Mouse (Mus musculus): ENCODE measurements at regions not wholly inside any gene's neighbourhood (a gene's known extent, or its start where the extent isn't known, plus 50 kb on each side); places are given as distances from the start of the nearest gene placed in this dataset.

DNA sequence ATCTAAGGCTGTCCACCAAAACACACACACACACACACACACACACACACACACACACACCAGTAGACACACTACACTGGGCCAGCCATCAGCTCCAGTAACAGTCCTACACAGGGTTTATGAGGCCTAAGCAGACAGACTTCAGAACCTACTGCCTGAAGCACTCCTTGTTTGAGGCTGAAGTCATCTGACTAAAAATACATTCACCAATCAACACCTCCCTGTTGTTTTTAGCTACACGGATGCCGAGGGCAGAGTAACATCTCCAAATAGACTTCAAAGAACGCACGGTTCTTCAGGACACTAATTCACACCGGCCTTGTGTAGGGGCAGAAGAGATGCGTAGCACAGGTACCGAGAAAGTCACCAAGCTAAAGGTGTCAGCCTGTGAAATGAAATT lies 282.2 kb downstream of the Pik3r1 start:
- Histone ChIP-seq H3K27ac (no peak overlapping the region), H3K9me3 (no peaks in the 10 kb centered on the region), H3K4me1 (peaks cover under 1% of the 10 kb centered on the region; the same call in 1 of the 2 replicates), H3K4me3 (replicated peaks) (no peak overlapping the region), H3K9ac (no peak overlapping the region), H3K4me2 (no peak overlapping the region), H3K27me3 (no peaks in the 10 kb centered on the region), H3K36me3 (replicated peaks) (no peaks in the 10 kb centered on the region)
- 92% methylated on average over 7 of the region's 7 CpGs for WGBS
- no peak for ATAC-seq (ENCODE audit: low FRiP score)

DNA sequence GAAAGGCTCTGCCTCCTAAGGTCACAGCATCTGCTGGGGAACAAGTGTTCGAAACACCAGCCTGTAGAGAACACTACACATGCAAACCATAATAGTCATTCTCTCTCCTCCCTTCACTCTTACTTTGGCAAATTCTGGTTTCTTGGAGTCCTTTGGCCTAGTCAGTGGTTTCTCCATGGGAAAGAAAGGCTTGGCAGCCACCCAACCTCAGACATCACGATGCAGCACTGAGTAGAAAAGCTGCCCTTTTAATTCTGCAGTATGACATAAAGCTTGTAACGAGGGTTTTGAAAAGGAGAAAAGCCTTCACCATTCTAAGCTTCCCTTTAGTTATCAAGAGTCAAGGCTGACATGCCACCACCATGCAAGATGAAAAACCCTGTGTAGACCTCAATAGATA lies 284.2 kb downstream of the Pik3r1 start:
- ATAC-seq (ENCODE audit: low FRiP score), result no peak
- 45% methylated on average over 3 of the region's 3 CpGs for WGBS
- H3K4me1 ChIP-seq, result no peaks in the 10 kb centered on the region
- no peak overlapping the region for H3K4me2 ChIP-seq
- no peaks in the 10 kb centered on the region for H3K9me3 ChIP-seq
- no peak overlapping the region for H3K27ac ChIP-seq
- no peaks in the 10 kb centered on the region for H3K36me3 ChIP-seq (replicated peaks)
- H3K9ac ChIP-seq, result no peak overlapping the region
- H3K4me3 ChIP-seq (replicated peaks), result no peak overlapping the region
- no peaks in the 10 kb centered on the region for H3K27me3 ChIP-seq

DNA sequence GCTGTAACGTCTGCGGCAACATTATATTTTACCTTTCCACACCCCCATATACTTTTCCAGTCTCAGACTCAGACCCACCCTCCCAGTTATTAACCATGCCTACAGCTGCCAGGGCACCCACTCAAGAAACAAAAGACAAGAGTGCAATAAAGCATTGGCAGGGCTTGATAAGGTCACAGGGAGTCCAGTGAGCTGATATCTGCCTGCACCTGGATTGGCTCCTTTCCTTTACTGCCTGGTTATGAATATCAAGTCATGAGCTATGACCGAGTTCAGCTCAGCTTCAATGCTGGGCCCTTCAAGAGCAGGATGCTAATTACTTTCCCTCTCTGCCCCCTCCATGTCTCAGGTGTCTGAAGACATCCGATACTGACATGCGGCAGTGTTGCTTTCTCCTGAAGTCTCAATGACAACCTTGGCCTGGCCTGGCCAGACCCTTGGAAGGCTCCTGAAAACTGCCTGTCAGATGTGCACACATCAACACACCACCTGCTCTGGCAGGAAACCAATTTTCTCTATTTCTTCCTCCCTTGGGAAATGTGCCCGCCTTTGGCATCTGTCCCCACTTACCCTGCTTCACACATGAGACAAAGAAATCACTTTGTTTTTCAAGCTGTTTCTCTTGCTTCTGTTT lies 286.3 kb downstream of the Pik3r1 start:
- Histone ChIP-seq H3K36me3 (replicated peaks) (no peaks in the 10 kb centered on the region), H3K4me1 (no peaks in the 10 kb centered on the region), H3K4me2 (no peak overlapping the region), H3K4me3 (replicated peaks) (no peak overlapping the region), H3K9ac (no peak overlapping the region), H3K27ac (no peak overlapping the region), H3K27me3 (no peaks in the 10 kb centered on the region), H3K9me3 (no peaks in the 10 kb centered on the region)
- 81% methylated on average over 6 of the region's 6 CpGs for WGBS
- no peak for ATAC-seq (ENCODE audit: low FRiP score)

DNA sequence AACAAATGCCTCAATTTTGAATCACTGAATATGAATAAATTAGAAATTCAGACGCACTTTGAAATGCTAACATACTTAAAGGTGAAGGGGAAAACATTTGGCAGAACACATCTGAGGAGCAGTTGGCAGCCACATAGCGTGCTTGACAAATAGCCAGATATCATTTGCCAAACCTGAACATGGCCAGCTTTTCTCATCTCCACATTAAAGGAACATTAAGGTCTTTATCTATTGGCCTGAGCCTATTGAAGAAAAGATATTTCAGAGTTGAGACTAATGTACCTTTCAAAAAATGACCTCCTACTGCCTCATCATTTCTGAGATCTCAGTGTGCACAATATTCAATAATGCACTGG lies 288.7 kb downstream of the Pik3r1 start:
- WGBS, result 88% methylated on average over 2 of the region's 2 CpGs
- no peak overlapping the region for H3K27ac ChIP-seq
- no peak for ATAC-seq (ENCODE audit: low FRiP score)
- H3K36me3 ChIP-seq (replicated peaks), result no peaks in the 10 kb centered on the region
- H3K9ac ChIP-seq, result no peak overlapping the region
- H3K9me3 ChIP-seq, result no peaks in the 10 kb centered on the region
- H3K4me3 ChIP-seq (replicated peaks), result no peak overlapping the region
- no peak overlapping the region for H3K4me2 ChIP-seq
- H3K4me1 ChIP-seq, result no peaks in the 10 kb centered on the region
- H3K27me3 ChIP-seq, result no peaks in the 10 kb centered on the region

DNA sequence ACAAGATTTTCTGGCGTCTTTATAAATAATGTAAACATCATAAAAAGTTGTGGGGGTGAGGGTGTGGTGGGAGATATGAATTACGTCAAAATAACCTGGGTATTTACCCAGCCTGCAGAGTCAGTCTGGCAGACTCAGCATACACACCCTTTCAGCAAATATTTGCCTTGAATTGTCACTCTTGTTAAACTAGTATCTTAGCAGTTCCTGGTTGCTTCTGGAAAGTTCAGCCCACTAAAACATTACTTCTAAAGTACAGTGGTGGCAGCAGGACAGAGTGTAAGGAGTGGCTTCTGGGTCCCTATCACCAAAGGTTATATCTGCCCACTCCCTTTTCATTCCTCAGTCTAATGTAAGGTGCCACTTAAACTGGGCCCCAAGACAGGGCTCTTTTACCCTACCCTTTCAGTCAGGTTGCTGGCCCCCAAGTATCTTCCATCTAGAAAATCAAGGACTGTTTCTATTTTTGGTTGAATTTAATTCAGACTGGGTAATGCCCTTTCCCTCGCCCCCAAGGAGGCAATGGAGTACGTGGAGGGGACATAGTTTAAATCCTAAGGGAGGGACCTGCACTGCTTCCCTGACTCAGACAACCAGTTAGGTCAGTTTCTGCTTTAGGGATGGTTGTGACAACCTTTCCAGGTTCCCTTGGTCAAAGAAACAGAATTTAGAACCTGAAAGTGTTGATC lies 289.3 kb downstream of the Pik3r1 start:
- WGBS, result 74% methylated on average over 4 of the region's 4 CpGs
- Histone ChIP-seq H3K36me3 (replicated peaks) (no peaks in the 10 kb centered on the region), H3K9ac (no peak overlapping the region), H3K4me3 (replicated peaks) (no peak overlapping the region), H3K27me3 (no peaks in the 10 kb centered on the region), H3K4me2 (no peak overlapping the region), H3K9me3 (no peaks in the 10 kb centered on the region), H3K4me1 (no peaks in the 10 kb centered on the region), H3K27ac (no peak overlapping the region)
- ATAC-seq (ENCODE audit: low FRiP score), result no peak

DNA sequence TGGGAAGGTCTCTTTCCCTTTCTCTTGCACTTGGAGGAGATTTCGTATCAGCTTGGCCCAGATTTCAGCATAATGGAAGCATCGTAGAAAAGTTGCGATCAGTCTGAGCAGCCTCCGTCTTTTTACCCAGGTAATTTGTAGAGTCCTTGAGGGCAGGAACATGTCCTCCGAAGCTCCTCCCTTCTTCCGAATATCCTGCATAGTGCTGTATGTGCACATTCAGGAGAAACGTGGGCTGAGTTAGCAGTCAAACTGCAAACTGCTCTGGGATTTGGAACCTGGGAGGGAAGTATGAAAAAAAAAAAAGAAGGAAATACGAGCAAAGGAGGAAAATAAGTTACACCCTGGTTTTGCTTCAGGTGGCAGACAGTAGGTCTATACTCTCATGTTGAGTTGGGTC lies 294.7 kb downstream of the Pik3r1 start:
- H3K4me3 ChIP-seq (replicated peaks), result no peak overlapping the region
- no peak overlapping the region for H3K9ac ChIP-seq
- H3K27ac ChIP-seq, result no peak overlapping the region
- WGBS, result 90% methylated on average over 8 of the region's 8 CpGs
- no peaks in the 10 kb centered on the region for H3K9me3 ChIP-seq
- H3K4me1 ChIP-seq, result no peaks in the 10 kb centered on the region
- H3K27me3 ChIP-seq, result no peaks in the 10 kb centered on the region
- no peak overlapping the region for H3K4me2 ChIP-seq
- no peaks in the 10 kb centered on the region for H3K36me3 ChIP-seq (replicated peaks)
- no peak for ATAC-seq (ENCODE audit: low FRiP score)

DNA sequence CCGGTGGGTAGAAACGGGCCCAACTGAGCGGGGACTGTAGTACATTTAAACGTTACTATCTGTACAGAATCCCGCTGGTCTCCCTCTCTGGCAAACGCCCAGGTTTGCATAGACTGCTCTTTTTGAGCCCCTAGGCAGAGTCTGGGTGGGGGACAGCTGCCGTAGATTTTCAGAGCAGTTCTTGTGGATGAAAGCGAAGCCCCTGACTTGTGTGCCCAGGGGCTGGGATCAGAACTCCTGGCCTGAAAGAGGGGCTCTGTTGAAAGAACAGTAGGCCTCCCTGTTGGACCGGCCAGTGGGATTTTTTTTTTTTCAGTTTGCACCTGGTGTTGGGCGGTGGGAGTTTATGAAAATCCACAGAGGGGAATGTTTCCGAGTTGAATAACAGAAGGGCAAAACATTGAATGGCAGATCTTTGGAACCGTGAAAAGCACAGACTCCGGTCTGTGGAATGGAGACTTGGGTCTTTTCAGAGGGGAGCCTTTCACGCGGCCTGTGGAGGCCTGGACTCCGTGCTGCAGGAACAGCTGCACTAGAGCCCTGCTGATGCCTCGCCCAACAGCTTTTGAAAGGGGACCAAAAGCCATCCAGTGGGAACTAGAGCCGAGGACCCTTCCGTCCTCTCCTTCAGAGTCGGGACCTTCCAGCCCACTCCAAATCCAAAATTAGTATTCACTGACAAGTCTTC lies 297.3 kb downstream of the Pik3r1 start:
- H3K9ac ChIP-seq, result no peak overlapping the region
- no peaks in the 10 kb centered on the region for H3K27me3 ChIP-seq
- H3K36me3 ChIP-seq (replicated peaks), result no peaks in the 10 kb centered on the region
- no peak overlapping the region for H3K4me3 ChIP-seq (replicated peaks)
- no peak overlapping the region for H3K4me2 ChIP-seq
- 71% methylated on average over 20 of the region's 20 CpGs for WGBS
- no peaks in the 10 kb centered on the region for H3K9me3 ChIP-seq
- ATAC-seq (ENCODE audit: low FRiP score), result no peak
- no peaks in the 10 kb centered on the region for H3K4me1 ChIP-seq
- H3K27ac ChIP-seq, result no peak overlapping the region

DNA sequence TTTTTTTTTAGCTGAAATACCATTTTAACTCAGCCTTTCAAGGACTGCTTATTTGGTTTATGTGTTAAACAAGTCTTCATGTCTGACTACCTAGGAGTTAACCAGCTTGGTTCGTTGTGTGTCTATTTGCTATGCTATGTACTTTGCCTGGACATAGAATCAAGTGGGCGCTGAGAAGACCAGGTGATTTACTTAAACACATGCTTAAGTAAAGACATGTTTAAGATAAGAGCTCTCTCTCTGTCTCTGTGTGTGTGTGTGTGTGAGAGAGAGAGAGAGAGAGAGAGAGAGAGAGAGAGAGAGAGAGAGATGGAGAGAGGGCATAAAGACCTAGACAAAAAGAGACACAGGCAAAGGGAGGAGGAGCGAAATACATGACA lies 302.3 kb downstream of the Pik3r1 start:
- H3K4me1 ChIP-seq, result no peaks in the 10 kb centered on the region
- H3K27me3 ChIP-seq, result no peaks in the 10 kb centered on the region
- no peak overlapping the region for H3K4me3 ChIP-seq (replicated peaks)
- no peak for ATAC-seq (ENCODE audit: low FRiP score)
- H3K4me2 ChIP-seq, result no peak overlapping the region
- 84% methylated on average over 3 of the region's 3 CpGs for WGBS
- H3K9ac ChIP-seq, result no peak overlapping the region
- no peaks in the 10 kb centered on the region for H3K9me3 ChIP-seq
- no peak overlapping the region for H3K27ac ChIP-seq
- H3K36me3 ChIP-seq (replicated peaks), result no peaks in the 10 kb centered on the region

DNA sequence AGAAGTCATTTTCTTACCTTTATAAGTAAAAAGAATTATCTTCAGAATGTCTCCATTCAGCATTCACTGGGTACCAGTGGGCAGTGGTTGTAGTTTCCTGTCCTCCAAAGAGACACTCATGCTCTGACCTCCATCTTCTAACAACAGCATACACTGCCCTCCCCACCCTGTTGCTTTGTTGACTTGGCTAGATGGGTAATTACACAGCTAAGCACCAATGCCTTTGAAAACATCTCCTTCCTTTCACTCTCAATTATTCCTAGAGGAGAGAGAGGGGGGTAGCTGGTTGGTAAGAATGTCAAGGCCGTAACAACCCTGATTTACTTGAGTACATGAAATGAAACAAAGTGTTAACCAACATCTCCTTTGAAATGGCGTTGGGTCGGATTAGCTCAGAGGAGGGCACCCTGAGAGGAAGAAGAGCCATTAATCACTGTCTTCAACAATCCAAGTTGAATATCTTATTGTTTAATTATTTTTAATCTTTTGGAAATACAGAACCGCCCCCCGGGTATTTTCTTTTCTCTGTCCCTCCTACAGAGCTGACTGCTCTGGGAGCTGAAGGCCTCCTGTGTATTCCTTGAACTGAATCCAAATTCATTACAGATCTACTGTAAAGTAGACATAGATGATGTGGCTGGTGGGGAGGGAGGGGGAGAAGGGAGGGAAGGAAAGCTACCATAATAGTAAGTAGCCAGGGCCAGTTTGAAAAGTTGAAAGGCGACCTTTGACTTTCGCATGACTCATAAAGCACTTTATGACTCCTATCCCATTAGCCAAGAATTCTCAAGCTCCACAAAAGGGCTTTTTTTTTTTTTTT lies 302.9 kb downstream of the Pik3r1 start:
- ATAC-seq (ENCODE audit: low FRiP score), result no peak
- H3K4me3 ChIP-seq (replicated peaks), result no peak overlapping the region
- no peaks in the 10 kb centered on the region for H3K9me3 ChIP-seq
- H3K4me1 ChIP-seq, result no peaks in the 10 kb centered on the region
- no peaks in the 10 kb centered on the region for H3K36me3 ChIP-seq (replicated peaks)
- H3K4me2 ChIP-seq, result no peak overlapping the region
- 79% methylated on average over 7 of the region's 7 CpGs for WGBS
- no peak overlapping the region for H3K9ac ChIP-seq
- no peaks in the 10 kb centered on the region for H3K27me3 ChIP-seq
- H3K27ac ChIP-seq, result no peak overlapping the region

DNA sequence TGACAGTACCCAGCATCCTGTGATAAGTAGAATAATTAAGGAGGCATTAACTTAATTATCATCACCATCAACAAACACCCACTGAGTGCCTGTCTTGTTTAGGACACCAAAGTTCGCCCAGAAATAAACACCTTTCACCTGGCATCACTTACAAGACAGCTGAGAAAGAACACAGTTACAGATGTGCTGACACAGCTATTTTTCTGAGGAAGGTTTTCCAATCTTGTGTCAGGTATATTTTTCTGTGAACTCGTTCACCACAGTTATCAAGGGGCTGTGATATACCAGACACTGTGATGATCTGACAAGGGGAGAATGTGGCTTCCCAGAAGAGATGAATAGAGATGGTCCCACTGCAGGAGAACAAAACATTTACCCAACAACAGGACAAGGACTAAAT lies 311.1 kb downstream of the Pik3r1 start:
- WGBS, result 67% methylated on average over 2 of the region's 2 CpGs
- H3K36me3 ChIP-seq (replicated peaks), result no peaks in the 10 kb centered on the region

DNA sequence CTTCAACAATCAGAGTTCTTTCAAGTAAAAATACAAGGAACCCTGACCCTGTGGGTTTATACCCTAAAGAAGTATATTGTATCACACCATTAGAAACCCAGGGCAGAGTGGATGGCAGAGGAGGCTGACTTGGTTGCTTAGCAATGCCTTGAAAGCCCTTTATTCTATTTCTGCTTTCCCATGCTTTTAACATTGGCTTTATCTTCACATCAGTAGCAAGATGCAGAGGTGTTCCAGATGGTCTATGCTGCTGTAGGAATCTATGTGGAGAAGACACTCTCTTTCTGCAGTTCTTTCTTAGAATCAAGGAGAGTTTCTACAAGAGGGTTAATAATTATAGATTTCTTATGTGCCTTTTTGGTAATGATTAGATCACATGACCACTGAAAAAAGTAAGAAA lies 313.7 kb downstream of the Pik3r1 start:
- no peak for ATAC-seq (ENCODE audit: low FRiP score)
- Histone ChIP-seq H3K9me3 (no peaks in the 10 kb centered on the region), H3K27me3 (no peaks in the 10 kb centered on the region), H3K4me1 (no peaks in the 10 kb centered on the region), H3K4me2 (no peak overlapping the region), H3K9ac (no peak overlapping the region), H3K27ac (no peak overlapping the region), H3K36me3 (replicated peaks) (no peaks in the 10 kb centered on the region), H3K4me3 (replicated peaks) (no peak overlapping the region)

More for the DNA sequence above, 311.1 kb downstream of the Pik3r1 start:
- no peak overlapping the region for H3K4me3 ChIP-seq (replicated peaks)
- no peak overlapping the region for H3K9ac ChIP-seq
- H3K9me3 ChIP-seq, result no peaks in the 10 kb centered on the region
- H3K4me2 ChIP-seq, result no peak overlapping the region
- H3K27me3 ChIP-seq, result no peaks in the 10 kb centered on the region
- no peaks in the 10 kb centered on the region for H3K4me1 ChIP-seq
- H3K27ac ChIP-seq, result no peak overlapping the region
- ATAC-seq (ENCODE audit: low FRiP score), result no peak

DNA sequence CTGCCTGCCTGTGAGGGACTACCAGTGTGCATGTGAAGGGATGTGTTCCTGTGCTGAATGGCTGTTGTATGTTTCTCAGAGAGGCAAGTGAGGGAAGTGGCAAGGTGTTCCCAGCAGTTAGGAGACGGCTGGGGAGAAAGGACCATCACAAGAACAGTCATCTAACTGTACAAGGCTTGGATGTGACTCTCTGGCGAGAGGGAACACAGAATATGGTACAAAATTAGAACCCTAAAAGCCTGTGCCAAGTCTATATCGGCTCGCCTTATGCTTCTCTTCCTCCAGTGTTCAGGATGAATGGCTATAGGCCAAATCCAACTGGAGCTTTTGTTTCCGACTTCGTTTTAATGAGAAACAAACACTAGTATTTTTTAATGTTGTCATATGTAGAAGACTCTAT lies 317.5 kb downstream of the Pik3r1 start:
- WGBS, result 85% methylated on average over 6 of the region's 6 CpGs
- Histone ChIP-seq H3K27me3 (no peaks in the 10 kb centered on the region), H3K9me3 (no peaks in the 10 kb centered on the region), H3K4me3 (replicated peaks) (no peak overlapping the region), H3K9ac (no peak overlapping the region), H3K36me3 (replicated peaks) (no peaks in the 10 kb centered on the region), H3K4me1 (no peaks in the 10 kb centered on the region), H3K27ac (no peak overlapping the region), H3K4me2 (no peak overlapping the region)
- no peak for ATAC-seq (ENCODE audit: low FRiP score)

All from forebrain, embryonic 12.5 days (tissue).